Mouse (Mus musculus): ENCODE data around the gene Tom1l1. TPM values are rescaled to one million over a fixed set of nuclear protein-coding genes. Genes with fewer than 3 reads are reported as not detected.

Gene Tom1l1
- total and polyA plus RNA-seq, 3 experiments = 25.4 to 41.3 TPM; not detected in 1

DNA sequence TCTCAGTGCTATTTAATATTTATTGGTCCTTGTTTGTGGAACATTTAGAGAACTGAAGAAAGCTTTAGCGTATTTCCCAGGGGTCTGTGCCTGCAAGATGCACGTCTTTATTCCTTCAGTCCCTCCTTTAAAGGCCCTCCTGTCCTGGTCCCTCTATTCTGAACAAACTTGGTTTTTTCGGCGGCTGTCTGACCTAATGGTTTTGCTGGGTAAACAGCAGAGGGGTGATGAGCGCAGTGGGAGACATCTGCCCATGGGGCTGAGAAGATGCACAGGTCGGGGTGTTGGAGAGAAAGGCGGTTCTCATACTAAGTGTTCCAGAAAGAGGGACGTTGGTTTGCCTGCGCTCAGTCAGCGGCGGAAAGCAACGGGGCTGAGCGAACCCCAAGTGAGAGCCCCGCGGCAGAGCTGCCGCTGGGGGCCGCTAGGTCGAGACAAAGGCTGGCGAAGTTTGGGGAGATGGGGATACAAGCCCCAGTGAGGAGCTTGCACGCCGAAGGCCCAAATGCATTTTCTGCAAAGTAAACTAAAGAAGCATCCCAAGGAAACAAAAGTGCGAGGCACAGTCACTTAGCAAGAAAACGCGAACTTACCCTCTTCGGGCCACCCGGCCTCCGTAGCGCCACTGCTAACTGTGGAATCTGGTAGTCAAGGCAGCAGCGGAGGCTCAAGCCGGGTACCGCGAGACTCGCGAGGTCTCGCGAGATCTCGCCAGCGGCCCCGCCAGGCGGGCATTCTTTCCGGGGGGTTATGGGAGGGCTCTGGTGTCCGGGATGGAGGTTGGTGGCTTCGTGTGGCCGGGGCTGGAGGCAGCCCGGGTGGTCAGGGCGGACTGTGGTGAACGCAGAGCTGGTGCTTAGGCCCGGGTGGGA, 50.5 kb downstream of the Tom1l1 start, which contains the start of the genes Stxbp4 and Cox11:
TSS of gene Stxbp4 (minus strand) at position 645 of the 872 bp plus-strand sequence.
TSS of gene Cox11 (plus strand) at position 734 of the 872 bp plus-strand sequence.
- peaks cover 13 to 14% of the 10 kb centered on the region in 2 experiments for H3K36me3 ChIP-seq (ENCODE audit: control insufficient read depth in 1 of 2, insufficient read depth in 2 of 2, low read length in 2 of 2)
- TF ChIP-seq EP300 (IDR thresholded peaks at IDR 0.05; ENCODE audit: low read depth in 1 of 2, low read length in 2 of 2) = 0 out of 4 replicates have a peak, but pooled peaks of 1 of the 2 experiments have one; percentile 30
- no peak for TF ChIP-seq GABPA (IDR thresholded peaks at IDR 0.05; ENCODE audit: low read depth, low read length)
- peak; percentile 66 for TF ChIP-seq TCF12 (IDR thresholded peaks at IDR 0.05; ENCODE audit: low read depth, low read length)
- no peak for TF ChIP-seq BHLHE40 (IDR thresholded peaks at IDR 0.05; ENCODE audit: borderline replicate concordance, low read depth, low read length)
- no peak for TF ChIP-seq ZKSCAN1 (IDR thresholded peaks at IDR 0.05; ENCODE audit: low read depth, low read length)
- TF ChIP-seq ETS1 (IDR thresholded peaks at IDR 0.05; ENCODE audit: low read depth, low read length) = 0 out of 2 replicates have a peak, but pooled peaks have one; percentile 46
- TF ChIP-seq POLR2AphosphoS2 (IDR thresholded peaks at IDR 0.05; ENCODE audit: low read length) = peak; percentile 92
- TF ChIP-seq USF1 (IDR thresholded peaks at IDR 0.05; ENCODE audit: low read depth, low read length) = no peak
- no peak for TF ChIP-seq RCOR1 (IDR thresholded peaks at IDR 0.05; ENCODE audit: low read depth, low read length)
- no peak; the same call in 1 of the 2 replicates for TF ChIP-seq CHD1 (IDR thresholded peaks at IDR 0.05; ENCODE audit: low read depth, low read length)
- TF ChIP-seq MEF2A (IDR thresholded peaks at IDR 0.05; ENCODE audit: extremely low read depth, insufficient replicate concordance, low read depth, low read length, poor library complexity, severe bottlenecking) = no peak
- no peak for TF ChIP-seq ZNF384 (IDR thresholded peaks at IDR 0.05; ENCODE audit: low read depth, low read length)
- TF ChIP-seq MYC (IDR thresholded peaks at IDR 0.05; ENCODE audit: low read depth, low read length) = 0 out of 2 replicates have a peak, but pooled peaks have one; percentile 64
- TF ChIP-seq MAZ (IDR thresholded peaks at IDR 0.05; ENCODE audit: low read depth, low read length) = 0 out of 2 replicates have a peak, but pooled peaks have one; percentile 88
- TF ChIP-seq POLR2A (IDR thresholded peaks at IDR 0.05; ENCODE audit: control insufficient read depth in 1 of 2, insufficient read depth in 1 of 2, low read depth in 1 of 2, low read length in 2 of 2, poor library complexity in 1 of 2) = peak; percentile 87 to 96
- peak; percentile 78; the same call in 1 of the 2 replicates for TF ChIP-seq UBTF (IDR thresholded peaks at IDR 0.05; ENCODE audit: borderline replicate concordance, insufficient read depth, low read depth, low read length)
- TF ChIP-seq JUND (IDR thresholded peaks at IDR 0.05; ENCODE audit: low read depth, low read length) = peak; percentile 9; the same call in 1 of the 2 replicates
- TF ChIP-seq KAT2A (conservative IDR thresholded peaks at IDR 0.05; ENCODE audit: low read depth, low read length) = peak; percentile 70; the same call in 1 of the 2 replicates
- peak; percentile 56 for TF ChIP-seq MAX (IDR thresholded peaks at IDR 0.05; ENCODE audit: low read length)
- TF ChIP-seq TAL1 (IDR thresholded peaks at IDR 0.05; ENCODE audit: low read length) = no peak
- TF ChIP-seq ZC3H11A (IDR thresholded peaks at IDR 0.05; ENCODE audit: low read depth, low read length) = no peak
- TF ChIP-seq MYB (IDR thresholded peaks at IDR 0.05; ENCODE audit: low read depth, low read length) = 0 out of 2 replicates have a peak, but pooled peaks have one; percentile 51
- TF ChIP-seq ELF1 (IDR thresholded peaks at IDR 0.05; ENCODE audit: low read depth, low read length) = peak; percentile 74
- no peak for TF ChIP-seq SMC3 (IDR thresholded peaks at IDR 0.05; ENCODE audit: low read depth, low read length)
- TF ChIP-seq HCFC1 (IDR thresholded peaks at IDR 0.05; ENCODE audit: low read depth, low read length) = peak; percentile 92
- TF ChIP-seq CTCF (IDR thresholded peaks at IDR 0.05 in 2 of 3, conservative IDR thresholded peaks at IDR 0.05 in 1 of 3; ENCODE audit: control insufficient read depth in 1 of 3, insufficient read depth in 1 of 3, low read depth in 2 of 3, low read length in 3 of 3, poor library complexity in 1 of 3, severe bottlenecking in 1 of 3) = no peak; a peak in 1 of 6 replicates
- TF ChIP-seq NELFE (IDR thresholded peaks at IDR 0.05; ENCODE audit: low read depth, low read length) = peak; percentile 93
- no peak for TF ChIP-seq POLR2AphosphoS5 (IDR thresholded peaks at IDR 0.05; ENCODE audit: borderline replicate concordance, low read depth, low read length)
- TF ChIP-seq USF2 (IDR thresholded peaks at IDR 0.05; ENCODE audit: borderline replicate concordance in 1 of 2, insufficient read depth in 1 of 2, low read depth in 1 of 2, low read length in 2 of 2) = no peak
- TF ChIP-seq SIN3A (IDR thresholded peaks at IDR 0.05; ENCODE audit: low read length) = peak; percentile 98
- 0 out of 2 replicates have a peak, but pooled peaks have one; percentile 30 for TF ChIP-seq NRF1 (IDR thresholded peaks at IDR 0.05; ENCODE audit: insufficient read depth, low read depth, low read length, poor library complexity, severe bottlenecking)
- no peak for TF ChIP-seq E2F4 (IDR thresholded peaks at IDR 0.05; ENCODE audit: borderline replicate concordance, low read depth, low read length)
- TF ChIP-seq GATA1 (IDR thresholded peaks at IDR 0.05; ENCODE audit: low read depth, low read length) = 0 out of 2 replicates have a peak, but pooled peaks have one; percentile 7
- TF ChIP-seq MXI1 (IDR thresholded peaks at IDR 0.05; ENCODE audit: low read depth, low read length) = peak; percentile 79

More for the DNA sequence above, 50.5 kb downstream of the Tom1l1 start, which contains the start of the genes Stxbp4 and Cox11:
- Histone ChIP-seq H3K4me1 (ENCODE audit: control insufficient read depth in 1 of 2, insufficient read depth in 2 of 2, low read length in 2 of 2) (peaks cover 8% of the 10 kb centered on the region in 2 experiments), H3K79me2 (ENCODE audit: control insufficient read depth, insufficient read depth, low read length, poor library complexity) (peaks cover 22% of the 10 kb centered on the region), H3K4me3 (ENCODE audit: control insufficient read depth in 1 of 2, insufficient read depth in 1 of 2, low read depth in 2 of 2, low read length in 2 of 2) (peak within 1 kb of the TSS; percentile 81 to 98), H3K27me3 (ENCODE audit: control insufficient read depth in 1 of 2, insufficient read depth in 2 of 2, low read length in 2 of 2) (no peaks in the 10 kb centered on the region), H3K9ac (ENCODE audit: control insufficient read depth, low read depth, low read length, poor library complexity, severe bottlenecking) (peak within 1 kb of the TSS; percentile 92), H3K27ac (ENCODE audit: control insufficient read depth, low read depth, low read length) (peak within 1 kb of the TSS; percentile 85), H3K9me3 (replicated peaks; ENCODE audit: insufficient read depth, low read length) (no peaks in the 10 kb centered on the region)
- peak; percentile 98 for DNase-seq (ENCODE audit: low read depth, low spot score)
